Mouse (Mus musculus) ES-Bruce4 (cell line): Measurements from ENCODE around the gene Magi2. TPM values are rescaled to one million over a fixed set of nuclear protein-coding genes. Genes with fewer than 3 reads are reported as not detected.

Experiments
- H3K27ac ChIP-seq: 2 replicates; pipeline ENCODE4 v1.5.1; 2012; ENCODE audit warnings: low read length, inconsistent platforms; ENCODE audit not compliant: insufficient read depth
- H3K27me3 ChIP-seq: 2 replicates; pipeline ENCODE4 v1.6.1; 2012; ENCODE audit warnings: mild to moderate bottlenecking, low read length, inconsistent platforms; ENCODE audit not compliant: control insufficient read depth, poor library complexity, insufficient read depth, severe bottlenecking
- H3K36me3 ChIP-seq: 2 replicates; pipeline ENCODE4 v1.6.1; 2012; ENCODE audit warnings: inconsistent platforms, mild to moderate bottlenecking, low read length, moderate library complexity; ENCODE audit not compliant: control insufficient read depth, poor library complexity, insufficient read depth, severe bottlenecking
- H3K4me1 ChIP-seq: one replicate; pipeline ENCODE4 v1.8.1; 2011; ENCODE audit warnings: low read length; ENCODE audit not compliant: control insufficient read depth, insufficient read depth
- H3K4me3 ChIP-seq: 2 replicates; pipeline ENCODE4 v1.5.1; 2011; ENCODE audit warnings: low read depth, mild to moderate bottlenecking, low read length
- H3K9ac ChIP-seq: 2 replicates; pipeline ENCODE4 v1.6.1; 2012; ENCODE audit warnings: low read depth, mild to moderate bottlenecking, inconsistent platforms; ENCODE audit not compliant: poor library complexity, severe bottlenecking
- H3K9me3 ChIP-seq: replicated peaks from 2 replicates; pipeline ENCODE4 v1.6.1; 2012; ENCODE audit warnings: mild to moderate bottlenecking, low read length, inconsistent platforms; ENCODE audit not compliant: control insufficient read depth, poor library complexity, insufficient read depth, severe bottlenecking
- CTCF ChIP-seq: IDR thresholded peaks from one replicate; pipeline ENCODE4 v1.8.1; 2011; ENCODE audit warnings: low read depth, low read length
- EP300 ChIP-seq: IDR thresholded peaks from 2 replicates; pipeline ENCODE4 v1.6.1; 2011; ENCODE audit warnings: low read depth, low read length; ENCODE audit not compliant: insufficient read depth
- POLR2A ChIP-seq: IDR thresholded peaks from one replicate; pipeline ENCODE4 v1.8.1; 2011; ENCODE audit warnings: low read length; ENCODE audit not compliant: insufficient read depth
- polyA plus RNA-seq: library from polyadenylated mRNA; stranded (reverse); fragments of >200 nt; gene quantifications from 2 replicates; pipeline ENCODE4 v1.2.4, GENCODE M21; 2011; ENCODE audit warnings: low read depth; ENCODE audit not compliant: missing spikeins, insufficient read depth, insufficient read length

Magi2 gene
- polyA plus RNA-seq, 1 experiment, result 1.8 TPM

GRCm38 (mm10) chr5:20456106-20456505 is 1229.3 kb downstream of the Magi2 start:
- TF ChIP-seq EP300 (no peak), POLR2A (no peak), CTCF (no peak)
- no peaks in the 10 kb centered on the region for H3K36me3 ChIP-seq
- no peak overlapping the region for H3K27ac ChIP-seq
- H3K4me1 ChIP-seq, result no peaks in the 10 kb centered on the region
- H3K9me3 ChIP-seq, result no peaks in the 10 kb centered on the region
- H3K9ac ChIP-seq, result no peak overlapping the region
- no peaks in the 10 kb centered on the region for H3K27me3 ChIP-seq
- no peak overlapping the region for H3K4me3 ChIP-seq

DNA sequence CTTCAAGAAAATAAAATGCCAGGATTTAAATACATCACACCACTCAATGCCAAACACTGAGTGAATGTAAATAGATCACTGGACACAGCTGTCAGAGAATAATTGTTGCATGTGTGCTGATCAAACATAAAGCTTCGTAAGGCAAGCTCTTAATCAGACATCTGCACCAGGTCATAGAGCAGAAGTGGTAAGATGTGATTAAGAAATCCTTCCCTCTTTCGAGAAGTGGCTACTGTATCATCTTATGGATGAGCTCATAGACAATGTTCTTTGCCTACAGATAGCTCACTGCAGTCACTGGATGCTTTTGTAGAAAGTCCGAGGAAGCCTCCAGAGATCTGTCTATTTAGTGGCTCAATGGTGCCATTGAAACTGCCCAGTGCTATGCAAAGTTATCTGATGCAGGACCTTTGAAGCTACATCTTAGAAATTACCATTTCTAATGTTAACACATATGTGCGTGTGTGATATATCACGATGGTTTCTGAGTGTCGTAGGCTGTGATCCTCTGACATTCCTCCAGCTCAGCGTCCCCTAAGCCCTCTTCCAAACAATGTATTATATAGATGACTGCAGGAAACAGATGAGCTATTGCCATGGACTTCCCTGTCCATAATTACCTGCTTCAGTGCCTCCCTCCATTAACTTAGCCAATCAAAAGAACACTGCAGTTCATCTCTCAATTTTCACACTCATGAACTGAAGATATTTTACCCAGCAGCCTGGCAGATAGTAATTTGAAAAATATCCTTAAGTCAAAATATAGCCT is 1231.1 kb downstream of the Magi2 start:
- TF ChIP-seq POLR2A (no peak), EP300 (no peak), CTCF (no peak)
- Histone ChIP-seq H3K4me3 (no peak overlapping the region), H3K4me1 (no peaks in the 10 kb centered on the region), H3K36me3 (no peaks in the 10 kb centered on the region), H3K9ac (no peak overlapping the region), H3K27ac (no peak overlapping the region), H3K27me3 (no peaks in the 10 kb centered on the region), H3K9me3 (no peaks in the 10 kb centered on the region)

DNA sequence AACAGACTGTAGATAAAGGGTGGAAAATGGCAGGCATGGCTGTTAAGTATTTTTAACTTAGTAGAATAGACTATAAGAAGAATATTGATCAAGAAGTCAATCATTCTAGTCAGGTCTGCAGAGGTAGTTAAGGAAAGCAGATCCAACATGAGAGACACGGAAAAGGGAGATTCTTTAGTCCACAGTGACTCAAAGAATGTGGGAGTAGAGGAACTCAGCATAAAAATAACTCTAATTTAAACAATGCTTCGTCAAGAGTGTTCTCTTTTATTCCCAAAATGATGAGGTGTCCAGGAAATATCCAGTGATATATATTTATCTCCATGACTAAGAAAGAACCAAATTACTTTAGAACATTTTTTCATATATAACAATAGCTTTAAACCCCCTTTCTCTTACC is 1234.9 kb downstream of the Magi2 start:
- no peaks in the 10 kb centered on the region for H3K9me3 ChIP-seq
- no peak overlapping the region for H3K9ac ChIP-seq
- no peaks in the 10 kb centered on the region for H3K4me1 ChIP-seq
- no peaks in the 10 kb centered on the region for H3K36me3 ChIP-seq
- no peaks in the 10 kb centered on the region for H3K27me3 ChIP-seq
- no peak for TF ChIP-seq EP300
- no peak for TF ChIP-seq POLR2A
- no peak overlapping the region for H3K4me3 ChIP-seq
- H3K27ac ChIP-seq, result no peak overlapping the region

- TF ChIP-seq EP300, result no peak
- TF ChIP-seq CTCF, result no peak
- TF ChIP-seq POLR2A, result no peak
- Histone ChIP-seq H3K27me3 (no peaks in the 10 kb centered on the region), H3K4me3 (no peak overlapping the region), H3K9me3 (no peaks in the 10 kb centered on the region), H3K27ac (no peak overlapping the region), H3K9ac (no peak overlapping the region), H3K4me1 (no peaks in the 10 kb centered on the region), H3K36me3 (no peaks in the 10 kb centered on the region)
Measured at GRCm38 (mm10) chr5:20462376-20462775, 1235.5 kb downstream of the Magi2 start.

DNA sequence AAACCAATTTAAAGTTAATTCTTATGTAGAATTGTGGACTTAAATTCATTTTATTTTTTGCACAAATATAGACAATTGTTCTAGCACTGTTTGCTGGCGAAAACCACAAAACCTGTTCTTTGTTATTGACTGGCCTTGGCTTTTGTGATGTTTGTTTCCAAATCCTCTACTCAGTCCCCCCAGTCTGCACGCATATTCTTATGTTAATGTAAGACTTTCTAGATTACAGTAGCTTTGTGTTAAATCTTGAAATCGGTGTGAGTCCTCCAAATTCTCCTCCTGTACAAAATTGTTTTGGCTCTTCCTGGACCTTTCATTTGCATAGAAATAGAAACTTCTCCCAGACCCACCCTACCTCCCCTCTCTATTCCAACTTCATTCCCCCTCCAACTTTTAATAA is 1242.9 kb downstream of the Magi2 start:
- H3K27ac ChIP-seq, result peak overlapping the region; percentile 58; the same call in 1 of the 2 replicates
- TF ChIP-seq CTCF, result no peak
- no peak for TF ChIP-seq EP300
- TF ChIP-seq POLR2A, result no peak
- H3K27me3 ChIP-seq, result no peaks in the 10 kb centered on the region
- H3K9me3 ChIP-seq, result peaks cover 14% of the 10 kb centered on the region
- no peaks in the 10 kb centered on the region for H3K36me3 ChIP-seq
- H3K4me3 ChIP-seq, result no peak overlapping the region
- no peak overlapping the region for H3K9ac ChIP-seq
- H3K4me1 ChIP-seq, result peaks cover 1% of the 10 kb centered on the region

DNA sequence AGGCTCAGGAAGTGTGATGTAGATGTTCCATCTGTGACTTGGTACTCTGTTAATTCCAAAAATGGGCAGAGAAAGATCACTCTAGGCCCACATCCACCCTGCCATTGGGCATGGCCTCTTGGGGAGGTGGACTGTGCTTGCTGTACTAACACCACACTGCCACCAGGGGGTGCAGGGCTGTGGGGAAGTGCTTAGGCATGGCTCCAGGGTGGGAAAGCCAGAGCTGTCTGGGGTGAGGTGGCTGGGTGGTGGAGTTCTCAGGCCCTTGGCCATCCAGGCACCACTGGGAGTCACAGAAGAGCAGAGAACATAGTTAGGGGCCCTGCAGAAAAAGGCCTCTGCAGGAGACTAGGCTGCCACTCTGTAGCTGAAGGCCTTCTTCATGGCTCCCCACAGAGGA is 1243.6 kb downstream of the Magi2 start:
- H3K36me3 ChIP-seq, result no peaks in the 10 kb centered on the region
- peaks cover 1% of the 10 kb centered on the region for H3K4me1 ChIP-seq
- TF ChIP-seq CTCF (peak; percentile 73), EP300 (no peak)
- H3K27ac ChIP-seq, result no peak overlapping the region
- no peak overlapping the region for H3K9ac ChIP-seq
- no peak overlapping the region for H3K4me3 ChIP-seq
- no peaks in the 10 kb centered on the region for H3K27me3 ChIP-seq
- peaks cover 14% of the 10 kb centered on the region for H3K9me3 ChIP-seq
